Mouse (Mus musculus) forebrain, embryonic 14.5 days (tissue): ENCODE measurements at regions not wholly inside any gene's neighbourhood (a gene's known extent, or its start where the extent isn't known, plus 50 kb on each side); places are given as distances from the start of the nearest gene placed in this dataset.

Experiments
- ATAC-seq: fragments of 200-750 bp; cut with Nextera tagmentation; 2 replicates; pipeline ENCODE4 v1.8.0; 2017; ENCODE audit warnings: mild to moderate bottlenecking, moderate library complexity
- DNase-seq: peaks from one replicate; pipeline ENCODE4 v3.0.0-alpha.2; 2015; ENCODE audit warnings: low spot score
- H3K27ac ChIP-seq: fragments of 300-500 bp; sonication (generic); 2 replicates; pipeline ENCODE4 v1.5.1; 2014; ENCODE audit warnings: low read depth, mild to moderate bottlenecking, control low read depth, low read length, moderate library complexity
- H3K27me3 ChIP-seq: fragments of 300-500 bp; sonication (generic); replicated peaks from 2 replicates; pipeline ENCODE4 v1.6.1; 2014; ENCODE audit warnings: low read length, control low read depth, mixed read lengths; ENCODE audit not compliant: control insufficient read depth, insufficient read depth
- H3K36me3 ChIP-seq: fragments of 300-500 bp; sonication (generic); 2 replicates; pipeline ENCODE4 v1.6.1; 2014; ENCODE audit warnings: low read length, control low read depth; ENCODE audit not compliant: control insufficient read depth, insufficient read depth
- H3K4me1 ChIP-seq: fragments of 300-500 bp; sonication (generic); 2 replicates; pipeline ENCODE4 v1.6.1; 2014; ENCODE audit warnings: antibody characterized with exemption, low read length, control low read depth; ENCODE audit not compliant: control insufficient read depth, insufficient read depth
- H3K4me2 ChIP-seq: fragments of 300-500 bp; sonication (generic); 2 replicates; pipeline ENCODE4 v1.6.1; 2014; ENCODE audit warnings: mild to moderate bottlenecking, control low read depth, low read length
- H3K4me3 ChIP-seq: fragments of 300-500 bp; sonication (generic); 2 replicates; pipeline ENCODE4 v1.5.1; 2014; ENCODE audit warnings: low read depth, low read length, control low read depth
- H3K9ac ChIP-seq: fragments of 300-500 bp; sonication (generic); 2 replicates; pipeline ENCODE4 v1.6.1; 2014; ENCODE audit warnings: mild to moderate bottlenecking, low read length, control low read depth, moderate library complexity
- H3K9me3 ChIP-seq: fragments of 300-500 bp; sonication (generic); replicated peaks from 2 replicates; pipeline ENCODE4 v1.6.1; 2016; ENCODE audit warnings: low read length, control low read depth, mixed read lengths; ENCODE audit not compliant: control insufficient read depth
- WGBS: fragments of 180-500 bp; shearing (Covaris S2); extraction: QIAGEN DNeasy Blood & Tissue Kit; methylation state at CpG from one replicate; pipeline ENCODE4 v1.1.7; 2014; 5-methylcytosine and 5-hydroxymethylcytosine counted together

GRCm38 (mm10) chr13:5711646-5712045, 149.6 kb upstream of the Klf6 start:
- Histone ChIP-seq H3K9me3 (no peaks in the 10 kb centered on the region), H3K36me3 (no peaks in the 10 kb centered on the region), H3K9ac (no peak overlapping the region), H3K4me1 (no peaks in the 10 kb centered on the region), H3K27me3 (no peaks in the 10 kb centered on the region), H3K4me2 (no peak overlapping the region), H3K4me3 (no peak overlapping the region), H3K27ac (no peak overlapping the region)
- ATAC-seq, result no peak
- 81% methylated on average over 1 of the region's 1 CpGs for WGBS
- no peak for DNase-seq

- peak; percentile 31 for DNase-seq
- Histone ChIP-seq H3K4me1 (no peaks in the 10 kb centered on the region), H3K9ac (no peak overlapping the region), H3K27me3 (no peaks in the 10 kb centered on the region), H3K4me2 (no peak overlapping the region), H3K36me3 (no peaks in the 10 kb centered on the region), H3K27ac (no peak overlapping the region), H3K4me3 (no peak overlapping the region), H3K9me3 (no peaks in the 10 kb centered on the region)
- WGBS, result 79% methylated on average over 6 of the region's 6 CpGs
- no peak for ATAC-seq
Observed at GRCm38 (mm10) chr13:5713195-5713863, 148.0 kb upstream of the Klf6 start.

- Histone ChIP-seq H3K4me2 (no peak overlapping the region), H3K27me3 (no peaks in the 10 kb centered on the region), H3K9ac (no peak overlapping the region), H3K36me3 (no peaks in the 10 kb centered on the region), H3K4me1 (no peaks in the 10 kb centered on the region), H3K27ac (no peak overlapping the region), H3K9me3 (no peaks in the 10 kb centered on the region), H3K4me3 (no peak overlapping the region)
- no peak for DNase-seq
- 90% methylated on average over 12 of the region's 12 CpGs for WGBS
- ATAC-seq, result no peak
Observed at GRCm38 (mm10) chr13:5714191-5714591, 147.1 kb upstream of the Klf6 start.

- Histone ChIP-seq H3K27ac (no peak overlapping the region), H3K36me3 (no peaks in the 10 kb centered on the region), H3K4me2 (no peak overlapping the region), H3K9ac (no peak overlapping the region), H3K27me3 (no peaks in the 10 kb centered on the region), H3K4me1 (no peaks in the 10 kb centered on the region), H3K4me3 (no peak overlapping the region), H3K9me3 (no peaks in the 10 kb centered on the region)
- ATAC-seq (no peak), DNase-seq (no peak)
Observed at GRCm38 (mm10) chr13:5714793-5715192, 146.5 kb upstream of the Klf6 start.

GRCm38 (mm10) chr13:5716749-5717148, 144.5 kb upstream of the Klf6 start:
- DNase-seq (no peak), ATAC-seq (no peak)
- H3K4me3 ChIP-seq, result no peak overlapping the region
- H3K36me3 ChIP-seq, result no peaks in the 10 kb centered on the region
- no peak overlapping the region for H3K4me2 ChIP-seq
- H3K4me1 ChIP-seq, result no peaks in the 10 kb centered on the region
- whole genome bisulfite sequencing, result 88% methylated on average over 3 of the region's 3 CpGs
- no peaks in the 10 kb centered on the region for H3K9me3 ChIP-seq
- H3K9ac ChIP-seq, result no peak overlapping the region
- no peak overlapping the region for H3K27ac ChIP-seq
- H3K27me3 ChIP-seq, result no peaks in the 10 kb centered on the region

GRCm38 (mm10) chr13:5723319-5723718, 138.0 kb upstream of the Klf6 start:
- Histone ChIP-seq H3K4me3 (no peak overlapping the region), H3K36me3 (no peaks in the 10 kb centered on the region)
- WGBS, result 92% methylated on average over 2 of the region's 2 CpGs

GRCm38 (mm10) chr13:5724364-5724763, 136.9 kb upstream of the Klf6 start:
- H3K4me1 ChIP-seq, result peaks cover 6% of the 10 kb centered on the region; the same call in 1 of the 2 replicates

More at GRCm38 (mm10) chr13:5723319-5723718, 138.0 kb upstream of the Klf6 start:
- H3K27ac ChIP-seq, result no peak overlapping the region
- no peak for DNase-seq
- no peaks in the 10 kb centered on the region for H3K4me1 ChIP-seq
- H3K9ac ChIP-seq, result no peak overlapping the region
- H3K27me3 ChIP-seq, result no peaks in the 10 kb centered on the region
- H3K9me3 ChIP-seq, result no peaks in the 10 kb centered on the region
- H3K4me2 ChIP-seq, result no peak overlapping the region
- ATAC-seq, result no peak

GRCm38 (mm10) chr13:5725984-5726383, 135.3 kb upstream of the Klf6 start:
- peaks cover 6% of the 10 kb centered on the region; the same call in 1 of the 2 replicates for H3K4me1 ChIP-seq
- no peaks in the 10 kb centered on the region for H3K27me3 ChIP-seq
- no peak overlapping the region for H3K9ac ChIP-seq
- 89% methylated on average over 4 of the region's 4 CpGs for WGBS
- no peak overlapping the region for H3K4me2 ChIP-seq
- ATAC-seq, result no peak
- H3K4me3 ChIP-seq, result no peak overlapping the region
- DNase-seq, result no peak
- H3K36me3 ChIP-seq, result no peaks in the 10 kb centered on the region
- H3K27ac ChIP-seq, result no peak overlapping the region
- no peaks in the 10 kb centered on the region for H3K9me3 ChIP-seq

More at GRCm38 (mm10) chr13:5724364-5724763, 136.9 kb upstream of the Klf6 start:
- Histone ChIP-seq H3K9me3 (no peaks in the 10 kb centered on the region), H3K36me3 (no peaks in the 10 kb centered on the region), H3K4me2 (no peak overlapping the region), H3K27ac (no peak overlapping the region), H3K9ac (no peak overlapping the region), H3K4me3 (no peak overlapping the region), H3K27me3 (no peaks in the 10 kb centered on the region)
- 83% methylated on average over 1 of the region's 1 CpGs for WGBS
- ATAC-seq (no peak), DNase-seq (no peak)

GRCm38 (mm10) chr13:5726446-5726845, 134.8 kb upstream of the Klf6 start:
- no peaks in the 10 kb centered on the region for H3K9me3 ChIP-seq
- ATAC-seq (no peak), DNase-seq (no peak)
- no peaks in the 10 kb centered on the region for H3K27me3 ChIP-seq
- H3K4me3 ChIP-seq, result no peak overlapping the region
- no peaks in the 10 kb centered on the region for H3K36me3 ChIP-seq
- no peak overlapping the region for H3K4me2 ChIP-seq
- H3K9ac ChIP-seq, result no peak overlapping the region
- peaks cover 6% of the 10 kb centered on the region; the same call in 1 of the 2 replicates for H3K4me1 ChIP-seq
- H3K27ac ChIP-seq, result no peak overlapping the region
- WGBS, result 96% methylated on average over 1 of the region's 1 CpGs
